Mouse (Mus musculus) cerebellum, postnatal 36 days (tissue): ENCODE data around the gene Cadm2.

Source experiments
- DNase-seq, 2 experiments: peaks; one replicate each; pipeline ENCODE4 v3.0.0; 2021 to 2022; ENCODE audit warnings: mixed read lengths in 2 of 2

Cadm2 gene

DNA sequence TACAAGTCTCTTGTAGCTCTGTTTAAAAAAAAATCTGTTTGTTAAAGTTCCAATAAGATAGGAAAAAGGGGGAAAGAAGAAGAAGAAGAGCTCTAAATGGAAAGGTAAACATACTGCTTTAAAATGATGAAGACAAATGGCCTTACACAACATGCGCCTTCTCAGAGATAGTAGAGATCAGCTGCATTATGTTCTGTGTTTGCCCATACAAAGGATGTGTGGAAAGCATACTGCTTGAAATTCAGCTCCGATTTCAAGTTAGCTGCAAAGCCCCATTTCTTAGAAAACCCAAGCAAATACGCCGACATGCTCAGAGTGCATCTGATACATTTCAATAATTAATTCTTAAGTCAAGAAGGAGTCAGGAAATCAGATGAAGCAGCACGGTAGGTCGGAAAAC, 684.4 kb downstream of the Cadm2 start:
- no peak for DNase-seq

DNA sequence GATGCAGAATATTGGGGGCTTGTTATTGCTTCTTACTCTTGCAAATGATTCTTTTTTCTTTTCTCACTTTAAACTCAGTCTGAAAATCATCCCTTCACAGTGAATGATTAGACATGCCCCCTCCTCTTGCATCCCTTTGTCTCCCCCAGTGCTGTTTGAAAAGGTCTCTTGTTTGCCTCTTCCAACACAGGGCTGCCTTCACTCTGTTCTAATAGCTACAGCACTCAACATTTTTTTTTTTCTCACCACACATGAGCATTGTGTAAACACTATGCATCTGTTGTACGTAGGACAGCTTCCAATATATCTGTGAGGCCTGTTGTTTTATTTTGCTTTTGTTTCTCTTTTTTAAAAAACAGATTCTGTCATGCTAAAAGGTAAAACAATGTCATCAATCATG, 695.2 kb downstream of the Cadm2 start:
- DNase-seq, result no peak

DNA sequence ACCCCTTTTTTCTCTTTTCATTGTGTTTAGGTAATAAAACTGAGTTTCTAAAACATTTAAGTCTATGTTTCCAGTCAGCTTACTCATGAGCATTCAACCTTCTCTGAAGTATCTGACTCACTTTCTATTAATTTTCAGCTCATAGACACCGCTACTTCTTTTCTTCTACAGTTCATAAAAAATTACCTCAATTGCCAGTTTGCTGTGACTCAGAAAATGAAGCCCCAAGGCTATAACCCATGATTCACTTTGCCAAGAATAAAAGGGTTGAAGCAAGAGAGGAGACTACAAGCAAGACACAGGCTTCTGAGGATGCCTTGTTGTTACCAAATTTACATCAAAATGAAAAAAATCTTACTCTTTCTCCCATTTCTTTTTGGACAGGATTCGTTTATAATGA, 698.0 kb downstream of the Cadm2 start:
- no peak for DNase-seq

DNA sequence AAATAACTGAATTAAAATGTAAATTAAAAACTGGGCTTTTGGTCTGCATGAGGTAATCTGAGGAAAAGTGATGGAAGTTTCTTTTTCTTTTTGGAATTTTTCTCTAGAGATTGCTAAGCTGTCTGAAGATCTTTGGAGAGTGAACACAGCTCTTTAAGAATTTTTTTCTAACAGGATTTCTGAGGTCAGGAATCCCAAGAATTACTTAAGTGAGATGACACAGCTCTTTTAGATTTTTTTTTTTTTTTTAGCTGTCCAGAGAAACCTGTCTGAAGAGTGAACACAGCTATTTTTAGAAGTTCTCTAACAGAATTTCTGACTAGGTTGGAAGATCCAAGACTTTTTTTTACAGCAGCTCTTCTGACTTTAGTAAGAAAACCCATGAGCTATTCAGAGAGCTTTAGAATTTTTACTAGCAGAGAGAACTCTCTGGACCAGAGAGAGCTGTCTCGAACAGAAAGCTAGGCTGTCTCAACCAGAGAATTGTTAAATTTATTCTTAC, 699.2 kb downstream of the Cadm2 start:
- no peak for DNase-seq

DNA sequence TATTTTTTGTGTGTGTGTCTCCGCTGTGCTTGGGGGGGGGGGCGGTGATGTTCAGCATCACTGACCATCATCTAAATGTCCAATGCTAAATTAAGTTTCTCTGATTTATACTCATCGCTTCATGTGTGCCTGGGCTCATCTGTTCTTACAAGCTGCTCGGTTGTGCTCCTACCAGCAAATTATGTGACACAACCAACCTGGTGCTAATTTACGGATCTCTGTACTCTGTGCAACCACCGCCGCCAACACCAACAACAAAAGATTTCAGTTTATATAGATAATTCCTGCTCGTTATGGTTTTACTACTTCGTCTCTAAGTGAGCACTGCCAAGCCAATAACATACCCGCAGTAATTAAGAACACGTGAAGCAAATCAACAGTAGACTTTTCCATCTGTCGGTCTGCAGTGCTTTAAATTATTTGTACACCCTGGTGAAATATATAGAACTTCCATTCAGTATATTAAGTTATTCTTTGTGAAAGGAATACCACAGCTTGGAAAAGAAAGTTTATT, 700.8 kb downstream of the Cadm2 start:
- no peak for DNase-seq

DNA sequence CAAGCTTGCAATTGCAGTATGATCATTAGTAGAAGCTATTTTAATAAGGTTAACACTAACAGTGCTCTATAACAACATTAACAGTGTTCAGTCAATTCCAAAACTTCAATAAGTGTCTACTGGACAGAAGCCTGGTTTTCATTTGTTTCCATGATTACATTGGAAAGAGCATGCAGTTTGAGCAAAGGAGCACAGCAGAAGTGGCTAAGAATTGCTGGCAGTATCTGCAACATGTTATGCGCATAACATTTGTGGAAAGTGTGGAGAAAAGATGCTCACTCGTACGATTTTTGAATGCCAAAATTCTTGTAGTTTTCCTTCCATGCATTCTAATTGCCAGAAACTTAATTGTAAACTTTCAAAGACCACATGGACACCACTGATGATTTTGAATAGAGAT, 718.9 kb downstream of the Cadm2 start:
- DNase-seq, result no peak

DNA sequence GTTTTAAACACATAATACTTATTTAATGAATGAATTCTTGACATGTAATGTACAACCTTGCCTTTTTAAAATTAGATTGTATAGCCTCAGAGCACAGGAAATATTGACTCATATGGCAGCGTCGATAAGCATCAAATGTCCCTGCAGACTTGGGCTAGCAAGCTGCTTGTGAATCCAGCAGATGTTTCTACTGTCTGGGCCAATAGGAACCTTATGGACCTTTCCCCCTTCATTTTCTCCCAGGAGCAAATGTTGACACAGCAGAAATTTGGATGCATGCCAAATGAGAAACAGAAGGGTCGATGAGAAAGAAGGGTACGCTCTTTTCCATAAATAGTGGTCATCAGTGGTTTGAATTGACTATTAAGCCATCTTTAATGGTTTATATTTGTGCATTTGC, 720.0 kb downstream of the Cadm2 start:
- no peak for DNase-seq

DNA sequence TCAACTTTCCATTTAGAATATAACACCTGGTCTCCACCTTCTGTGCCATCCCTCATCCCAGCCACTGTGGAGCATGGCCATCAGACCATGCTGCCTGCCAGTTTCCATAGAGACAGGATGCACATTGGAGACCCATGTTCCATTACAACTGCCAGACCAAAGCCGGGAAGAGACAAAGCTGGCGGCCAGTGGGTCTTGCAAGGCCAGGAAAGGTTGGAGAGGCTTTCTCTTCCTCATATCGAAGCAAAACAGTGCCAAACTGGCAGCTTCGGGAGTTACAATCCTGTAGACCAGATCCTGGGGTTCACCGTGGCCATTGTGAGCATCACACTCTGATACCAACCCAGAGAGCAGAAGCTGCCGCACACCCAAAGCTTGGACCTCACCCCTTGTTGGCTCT, 728.3 kb downstream of the Cadm2 start:
- DNase-seq, result peak; percentile 65 to 66

DNA sequence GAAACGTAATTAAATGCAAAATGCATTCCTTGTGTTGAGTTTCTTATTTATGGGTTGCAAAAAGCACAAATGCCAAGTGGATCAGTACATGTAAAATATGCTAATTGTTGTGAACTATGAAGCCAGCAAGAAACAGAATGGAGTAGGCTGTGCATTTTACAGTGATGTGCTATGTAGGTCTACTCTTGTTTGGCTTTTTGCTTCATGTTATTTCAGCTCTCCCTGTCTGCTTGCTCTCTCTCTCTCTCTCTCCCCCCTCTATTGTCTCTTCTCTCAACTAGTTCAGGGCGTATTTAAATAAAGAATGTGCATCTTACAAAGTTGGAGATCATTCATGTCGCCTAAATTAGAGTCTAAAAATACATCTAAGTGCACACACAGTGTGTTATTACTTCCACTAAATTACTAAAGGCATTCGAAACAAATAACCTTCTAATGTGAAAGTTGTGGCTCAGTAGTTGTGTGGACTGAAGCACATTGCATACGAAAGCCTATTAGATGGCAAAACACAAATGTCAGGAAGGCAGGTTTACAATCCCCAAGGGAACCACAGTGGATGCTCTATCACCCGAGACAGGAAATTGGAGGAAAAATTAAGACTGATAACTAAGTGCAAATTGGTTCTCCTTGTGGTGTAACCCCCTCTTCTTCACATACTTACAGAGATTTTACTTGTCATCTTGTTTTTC, 729.0 kb downstream of the Cadm2 start:
- no peak for DNase-seq

DNA sequence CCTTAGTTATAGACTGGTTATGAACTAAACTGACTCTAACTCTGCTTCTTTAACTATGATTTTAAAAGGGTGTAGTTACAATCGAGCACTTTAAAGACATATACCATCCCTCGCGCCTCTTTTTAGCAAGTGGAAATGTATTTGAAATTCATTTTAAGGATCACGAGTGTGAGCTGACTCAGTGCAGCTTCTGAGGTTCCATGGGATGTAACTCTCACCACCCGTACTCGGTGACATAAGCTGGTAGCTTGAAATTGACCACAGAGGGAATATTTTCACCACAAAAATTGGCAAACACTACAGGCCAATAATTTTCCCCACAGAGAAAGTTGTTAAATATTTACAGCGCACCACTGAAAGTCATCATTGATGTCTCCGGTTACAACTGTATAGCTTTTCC, 730.8 kb downstream of the Cadm2 start:
- DNase-seq, result no peak

DNA sequence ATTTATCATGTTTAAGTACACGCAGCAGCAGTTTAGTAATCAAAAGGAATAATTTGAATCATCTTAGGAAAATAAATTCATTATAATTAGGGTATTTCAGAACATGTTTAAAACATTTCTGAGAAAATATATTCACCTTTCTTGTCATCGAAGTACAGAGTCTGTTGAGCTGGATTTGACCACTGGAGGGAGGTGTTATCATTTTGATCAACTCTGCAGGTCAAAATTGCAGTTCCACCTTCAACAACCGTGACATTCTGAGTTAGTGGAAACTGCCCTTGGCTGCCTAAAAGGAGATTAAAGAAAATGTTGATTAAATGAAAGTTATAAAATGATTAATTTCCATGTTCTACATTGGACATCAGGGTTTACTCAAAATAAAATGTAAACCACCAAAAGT, 738.1 kb downstream of the Cadm2 start:
- no peak for DNase-seq

DNA sequence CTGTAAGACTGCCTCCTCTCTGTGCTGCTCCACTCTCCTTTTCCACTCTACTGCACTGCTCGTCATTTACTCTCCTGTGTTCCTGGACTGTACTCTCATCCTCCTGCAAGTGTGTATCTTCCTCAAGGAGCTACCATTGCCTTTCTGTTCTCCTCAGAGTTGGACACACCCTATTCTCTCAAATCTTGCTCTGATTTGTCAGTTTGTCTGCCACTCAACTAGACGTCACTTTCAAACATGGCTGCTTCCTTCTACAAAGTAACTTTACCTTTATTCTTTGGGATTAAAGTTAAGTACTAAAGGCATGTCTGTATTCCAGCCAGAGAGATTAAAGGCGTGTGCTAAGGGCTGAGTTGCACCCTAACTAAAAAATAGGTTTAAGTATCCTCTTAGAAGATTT, 749.5 kb downstream of the Cadm2 start:
- no peak for DNase-seq

DNA sequence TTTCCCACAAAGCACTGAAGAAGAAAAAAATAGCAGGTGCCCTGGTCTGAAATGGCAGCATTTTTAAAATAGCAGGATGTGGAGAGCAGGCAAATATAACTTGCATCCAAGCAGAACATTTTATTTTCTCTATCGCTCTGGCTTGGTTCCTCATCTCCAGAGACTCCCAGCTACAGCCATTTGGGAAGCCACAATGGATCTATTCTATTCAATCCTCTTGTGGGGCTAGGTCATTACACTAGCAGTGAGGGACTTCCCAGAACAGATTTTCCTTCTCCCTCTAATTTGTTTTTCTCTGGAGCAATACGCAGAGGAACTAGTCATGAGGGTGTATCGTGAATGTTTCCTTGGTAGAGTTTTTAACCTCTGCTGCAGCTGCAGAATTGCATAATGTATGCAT, 769.7 kb downstream of the Cadm2 start:
- no peak for DNase-seq

DNA sequence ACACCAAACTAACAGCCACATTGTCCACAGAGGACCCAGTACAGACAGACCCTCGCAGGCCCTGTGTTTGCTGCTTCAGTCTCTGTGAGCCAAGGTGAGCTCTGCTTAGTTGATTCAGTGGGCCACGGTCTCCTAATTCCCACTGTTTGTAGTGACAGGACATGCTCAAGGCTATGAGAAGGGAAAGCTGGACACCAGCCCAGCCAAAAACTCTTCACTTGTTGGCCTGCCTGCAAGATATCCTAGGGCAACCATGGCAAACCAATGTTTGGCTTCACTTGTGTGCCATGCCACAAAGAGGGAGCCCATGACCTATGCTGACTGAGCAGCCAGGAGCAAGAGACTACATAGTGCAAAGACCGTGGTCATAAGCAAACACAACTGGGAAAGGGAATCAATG, 795.8 kb downstream of the Cadm2 start:
- DNase-seq, result peak; percentile 14 to 26

DNA sequence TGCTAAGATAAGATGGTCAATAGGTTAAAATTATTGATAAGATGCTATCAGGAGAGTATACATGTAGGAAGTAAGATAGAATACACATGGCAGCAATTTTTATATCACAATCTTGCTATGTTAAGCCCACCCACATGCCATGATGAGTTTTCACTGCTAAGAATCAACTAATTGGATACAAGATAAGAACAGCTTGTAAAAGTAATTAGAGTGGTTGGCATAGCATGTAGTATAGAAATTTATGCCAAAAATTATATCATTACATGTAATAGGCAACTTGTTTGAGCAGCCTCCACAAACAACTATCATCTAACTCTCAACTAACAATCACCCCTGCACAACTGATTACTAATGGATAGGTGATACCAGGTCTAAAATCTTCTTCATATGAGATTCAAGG, 809.2 kb downstream of the Cadm2 start:
- no peak for DNase-seq

DNA sequence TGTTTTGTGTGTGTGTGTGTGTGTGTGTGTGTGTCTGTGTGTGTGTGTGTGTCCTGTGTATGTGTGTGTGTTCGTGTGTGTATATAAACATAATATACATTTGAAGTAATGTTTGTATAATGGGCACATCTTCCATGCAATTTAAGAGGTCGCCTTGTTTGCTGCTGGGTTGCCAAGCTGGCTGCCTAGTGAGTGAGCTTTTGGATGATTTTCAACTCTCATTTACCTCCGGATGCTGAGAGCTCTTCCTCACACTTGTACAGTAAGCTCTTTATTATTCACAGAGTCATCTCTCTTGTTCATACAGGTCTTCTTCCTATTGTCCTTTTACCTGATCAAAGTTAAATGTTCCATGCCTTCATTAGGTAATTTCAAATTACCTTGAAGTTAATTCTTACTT, 822.5 kb downstream of the Cadm2 start:
- DNase-seq, result peak; percentile 31 to 34

DNA sequence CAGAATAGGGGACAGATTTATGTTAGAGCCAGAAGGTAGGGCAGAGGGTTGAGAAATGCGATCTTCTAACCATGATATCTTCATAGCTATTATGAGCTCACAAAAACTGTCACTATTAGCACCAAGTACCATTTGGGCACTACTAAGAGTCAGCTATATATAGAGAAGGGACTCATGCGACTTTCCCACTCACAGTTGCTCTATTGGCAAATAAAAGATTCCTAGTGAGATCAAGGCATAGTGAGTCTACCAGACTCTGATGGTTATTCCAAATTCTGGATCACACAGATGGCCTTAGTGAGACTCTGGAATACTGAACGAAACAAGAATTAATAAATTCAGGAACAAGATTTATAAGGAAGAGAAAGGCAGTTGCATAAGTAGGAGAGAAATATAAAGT, 827.6 kb downstream of the Cadm2 start:
- DNase-seq, result no peak

DNA sequence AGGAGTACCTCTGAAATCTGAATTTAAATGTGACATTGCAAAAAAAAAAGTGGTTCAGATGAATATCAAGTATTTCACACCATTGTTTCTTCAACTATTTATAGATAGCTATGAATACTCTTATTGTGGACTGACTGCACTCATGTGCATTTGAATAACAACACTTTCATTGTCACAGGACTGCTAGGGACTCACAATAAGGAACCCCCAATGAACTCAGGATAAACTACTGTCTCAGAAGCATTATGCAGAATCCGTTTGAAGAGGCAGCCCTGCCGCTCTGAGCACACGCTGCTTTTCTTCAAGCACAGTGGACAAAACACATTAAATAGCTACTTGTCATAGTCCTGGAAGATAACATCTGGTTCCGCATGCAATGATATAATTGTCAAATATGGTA, 848.8 kb downstream of the Cadm2 start:
- no peak for DNase-seq

DNA sequence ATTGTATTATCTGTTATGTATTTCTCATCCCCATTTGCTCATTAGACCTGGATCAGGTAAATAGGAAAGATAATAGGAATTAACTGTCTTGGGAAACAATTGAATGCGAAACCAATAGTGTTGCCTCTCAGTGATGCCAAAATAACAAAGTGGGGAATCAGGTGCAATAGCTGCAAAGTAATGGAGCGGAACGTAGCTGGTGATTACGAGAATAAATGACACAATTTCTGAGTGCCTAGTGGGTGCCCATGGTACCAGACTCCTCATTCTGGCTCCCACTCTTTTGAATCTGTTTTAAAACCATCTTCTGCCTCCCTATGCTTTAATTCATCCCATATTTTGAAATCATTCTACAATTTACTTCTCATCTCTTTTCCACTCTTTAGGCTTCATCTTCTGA, 851.2 kb downstream of the Cadm2 start:
- DNase-seq, result no peak

DNA sequence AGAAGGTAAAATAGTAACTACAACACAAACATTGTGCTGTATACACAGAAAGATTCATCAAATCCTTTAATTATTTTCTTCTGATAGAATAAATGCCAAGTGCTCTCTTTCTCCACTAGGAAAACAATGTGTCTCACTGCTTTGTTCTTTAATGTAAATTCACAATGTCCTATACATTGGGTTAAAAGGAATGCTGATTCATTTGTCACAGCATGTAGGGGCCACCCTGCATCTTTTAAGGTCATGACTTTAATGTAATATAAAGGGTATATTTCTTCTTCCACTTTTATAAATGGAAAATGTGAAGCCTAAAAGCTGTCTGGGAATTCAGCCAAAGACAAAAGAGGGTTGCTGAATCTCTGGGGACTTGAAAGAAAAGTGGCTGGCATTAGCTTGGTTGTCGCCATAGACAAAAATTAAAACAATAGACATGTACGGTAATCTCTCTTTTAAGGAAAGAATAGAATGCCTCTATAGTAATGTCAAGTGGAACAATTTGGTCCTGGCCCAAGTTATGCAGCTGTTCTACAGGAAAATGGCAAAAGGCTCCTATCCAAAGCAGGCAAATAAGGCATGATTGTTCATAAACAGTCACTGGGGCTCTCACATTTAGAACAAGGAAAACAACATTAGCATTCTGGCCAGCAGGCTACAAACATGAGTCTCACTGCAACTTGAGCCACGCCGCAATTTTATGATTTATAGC, 851.9 kb downstream of the Cadm2 start:
- DNase-seq, result no peak

DNA sequence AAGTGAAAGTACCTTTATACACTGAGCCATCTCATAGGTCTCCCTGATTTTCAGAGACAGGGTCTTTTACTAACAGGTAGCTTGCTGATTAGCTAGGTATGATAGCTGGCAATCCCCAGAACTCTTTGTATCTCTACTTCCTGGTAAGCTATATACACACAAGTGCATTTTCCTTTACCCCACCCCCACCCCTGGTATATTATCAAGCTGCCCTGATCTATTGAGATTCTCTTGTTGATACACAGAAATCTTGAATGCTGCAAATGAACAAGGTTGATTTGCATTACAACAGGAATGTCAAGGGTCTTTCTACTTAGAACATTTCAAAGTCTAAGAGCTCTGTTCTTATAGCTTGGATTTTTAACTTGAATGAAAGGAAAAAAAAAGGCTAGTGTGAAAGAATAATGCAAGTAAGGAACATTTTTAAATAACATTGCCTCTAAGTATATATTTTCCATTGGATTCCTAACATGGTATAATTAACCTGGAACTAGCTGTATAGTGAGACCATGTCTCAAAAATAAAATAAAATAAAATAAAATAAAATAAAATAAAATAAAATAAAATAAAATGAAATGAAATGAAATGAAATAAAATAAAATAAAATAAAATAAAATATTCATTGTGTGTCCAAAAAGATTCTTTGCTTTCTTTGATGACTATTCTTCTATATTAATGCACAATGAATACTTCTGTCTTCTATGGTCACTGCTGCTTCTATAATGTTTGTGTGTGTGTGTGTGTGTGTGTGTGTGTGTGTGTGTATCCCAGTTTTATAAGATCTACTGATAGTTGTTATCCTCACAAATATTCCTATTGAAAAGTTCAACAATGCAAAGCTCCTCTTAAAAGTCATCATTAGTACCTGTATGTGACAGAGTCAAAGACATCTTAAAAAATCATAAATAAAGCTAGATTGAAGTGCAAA, 858.9 kb downstream of the Cadm2 start:
- no peak for DNase-seq

DNA sequence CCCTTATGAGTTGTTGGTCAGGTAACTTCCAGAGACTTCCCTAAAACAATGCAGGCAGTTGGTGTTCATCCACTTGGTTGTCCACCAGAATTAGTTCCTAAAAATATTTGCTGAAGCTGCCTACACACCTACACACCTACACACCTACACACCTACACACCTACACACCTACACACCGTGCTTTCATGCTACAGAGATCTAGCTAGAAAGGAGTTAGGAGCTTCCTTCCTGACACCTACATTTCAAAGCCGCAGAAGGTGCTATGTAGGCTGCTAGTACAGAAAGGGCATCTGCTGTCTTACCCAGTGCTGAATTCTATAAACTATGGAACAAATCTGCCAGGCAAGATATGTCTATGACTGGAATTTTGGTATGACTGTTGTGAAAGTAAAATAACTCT, 872.2 kb downstream of the Cadm2 start:
- DNase-seq, result no peak

DNA sequence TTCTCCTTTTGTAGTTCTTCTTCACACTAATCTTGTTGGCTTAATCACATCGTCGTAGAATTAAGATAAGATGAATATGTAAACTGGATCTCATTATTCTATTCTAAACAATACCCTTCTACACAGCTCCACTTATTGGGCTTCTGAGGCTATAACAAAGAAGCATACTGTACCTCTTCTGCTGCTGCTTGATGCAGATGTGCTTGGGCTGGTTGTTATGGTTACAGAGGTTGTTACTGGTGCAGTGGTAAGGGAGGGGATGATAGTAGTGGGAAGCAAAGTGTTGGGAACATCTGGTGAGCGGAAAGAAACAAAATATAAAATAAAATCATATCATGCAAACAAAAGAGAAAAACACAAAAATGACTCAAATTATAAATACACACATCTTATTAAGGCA, 889.5 kb downstream of the Cadm2 start:
- no peak for DNase-seq
